Mouse (Mus musculus) kidney, embryonic 16.5 days (tissue): ENCODE results near the gene Scarb2. TPM values are rescaled to one million over a fixed set of nuclear protein-coding genes. Genes with fewer than 3 reads are reported as not detected.

Experiments used
- ATAC-seq: fragments of 200-750 bp; cut with Nextera tagmentation; 2 replicates; pipeline ENCODE4 v1.8.0; 2017; ENCODE audit warnings: moderate TSS enrichment; ENCODE audit not compliant: low FRiP score, low TSS enrichment
- H3K27ac ChIP-seq: fragments of 300-500 bp; sonication (generic); 2 replicates; pipeline ENCODE4 v1.5.1; 2014; ENCODE audit warnings: low read length
- H3K27me3 ChIP-seq: fragments of 300-500 bp; sonication (generic); 2 replicates; pipeline ENCODE4 v1.6.1; 2014; ENCODE audit warnings: low read length, control low read depth, mixed read lengths; ENCODE audit not compliant: insufficient read depth
- H3K36me3 ChIP-seq: fragments of 300-500 bp; sonication (generic); 2 replicates; pipeline ENCODE4 v1.6.1; 2014; ENCODE audit warnings: low read length, control low read depth, mixed read lengths; ENCODE audit not compliant: insufficient read depth
- H3K4me1 ChIP-seq: fragments of 300-500 bp; sonication (generic); 2 replicates; pipeline ENCODE4 v1.6.1; 2014; ENCODE audit warnings: low read length, control low read depth, mixed read lengths; ENCODE audit not compliant: insufficient read depth
- H3K4me2 ChIP-seq: fragments of 300-500 bp; sonication (generic); replicated peaks from 2 replicates; pipeline ENCODE4 v1.6.1; 2014; ENCODE audit warnings: low read depth, low read length
- H3K4me3 ChIP-seq: fragments of 300-500 bp; sonication (generic); 2 replicates; pipeline ENCODE4 v1.5.1; 2014; ENCODE audit warnings: mild to moderate bottlenecking, low read length
- H3K9ac ChIP-seq: fragments of 300-500 bp; sonication (generic); replicated peaks from 2 replicates; pipeline ENCODE4 v1.6.1; 2014; ENCODE audit warnings: low read length
- H3K9me3 ChIP-seq: fragments of 300-500 bp; sonication (generic); 2 replicates; pipeline ENCODE4 v1.6.1; 2016; ENCODE audit warnings: low read length, control low read depth
- WGBS: fragments of 180-500 bp; shearing (Covaris S2); extraction: QIAGEN DNeasy Blood & Tissue Kit; methylation state at CpG from one replicate; pipeline ENCODE4 v1.1.7; 2014; 5-methylcytosine and 5-hydroxymethylcytosine counted together
- polyA plus RNA-seq: library from polyadenylated mRNA; unstranded; fragments of >200 nt; fragmentation: Nextera tagmentation; extraction: Ambion mirVana; gene quantifications from 2 replicates; pipeline ENCODE4 v1.2.1, GENCODE M21; 2015

The Scarb2 gene
- polyA plus RNA-seq, 1 experiment from 2014 or later = 9.5 TPM

GRCm38 (mm10) chr5:92430723-92431122, 75.9 kb downstream of the Scarb2 start:
- Histone ChIP-seq H3K4me3 (no peak overlapping the region), H3K4me1 (peaks cover 10% of the 10 kb centered on the region), H3K27ac (no peak overlapping the region), H3K9me3 (no peaks in the 10 kb centered on the region), H3K4me2 (no peak overlapping the region), H3K27me3 (no peaks in the 10 kb centered on the region), H3K36me3 (peaks cover 25% of the 10 kb centered on the region), H3K9ac (no peak overlapping the region)
- WGBS = 92% methylated on average over 5 of the region's 5 CpGs
- no peak for ATAC-seq

GRCm38 (mm10) chr5:92424126-92424525, 82.5 kb downstream of the Scarb2 start:
- H3K4me2 ChIP-seq = no peak overlapping the region
- peaks cover 75% of the 10 kb centered on the region for H3K36me3 ChIP-seq
- H3K9ac ChIP-seq = no peak overlapping the region
- no peak overlapping the region for H3K27ac ChIP-seq
- H3K9me3 ChIP-seq = no peaks in the 10 kb centered on the region
- 94% methylated on average over 11 of the region's 11 CpGs for WGBS
- no peak for ATAC-seq
- no peak overlapping the region for H3K4me3 ChIP-seq
- no peaks in the 10 kb centered on the region for H3K27me3 ChIP-seq
- H3K4me1 ChIP-seq = no peaks in the 10 kb centered on the region

DNA sequence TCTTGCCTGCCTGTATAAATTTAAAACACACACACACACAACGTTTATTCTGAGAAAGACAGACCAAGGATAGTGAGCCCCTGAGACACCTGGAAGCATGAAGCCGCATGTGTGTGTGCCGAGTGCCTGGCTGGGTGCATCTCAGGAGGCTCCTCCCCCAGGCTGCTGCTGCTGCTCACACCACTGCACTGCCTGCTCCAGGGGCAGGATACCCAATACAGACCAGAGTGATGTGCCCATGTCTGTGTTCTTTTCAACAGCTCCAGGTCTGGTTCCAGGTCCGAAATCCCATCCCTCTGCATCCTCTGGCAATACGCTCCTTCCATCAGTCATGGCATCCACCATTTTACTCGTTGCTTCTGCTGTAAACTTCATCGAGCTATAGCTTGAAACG, 92.7 kb downstream of the Scarb2 start:
- no peak for ATAC-seq

GRCm38 (mm10) chr5:92413271-92413981, 93.2 kb downstream of the Scarb2 start:
- no peak overlapping the region for H3K4me3 ChIP-seq
- H3K27me3 ChIP-seq = no peaks in the 10 kb centered on the region
- H3K4me1 ChIP-seq = no peaks in the 10 kb centered on the region
- H3K4me2 ChIP-seq = no peak overlapping the region
- H3K9me3 ChIP-seq = no peaks in the 10 kb centered on the region
- peaks cover 35% of the 10 kb centered on the region for H3K36me3 ChIP-seq
- no peak overlapping the region for H3K9ac ChIP-seq
- H3K27ac ChIP-seq = no peak overlapping the region
- no peak for ATAC-seq
- WGBS = 78% methylated on average over 11 of the region's 11 CpGs

More for the DNA sequence above, 92.7 kb downstream of the Scarb2 start:
- no peak overlapping the region for H3K4me3 ChIP-seq
- no peak overlapping the region for H3K27ac ChIP-seq
- peaks cover 38% of the 10 kb centered on the region for H3K36me3 ChIP-seq
- no peaks in the 10 kb centered on the region for H3K4me1 ChIP-seq
- no peaks in the 10 kb centered on the region for H3K9me3 ChIP-seq
- WGBS = 83% methylated on average over 8 of the region's 8 CpGs
- H3K9ac ChIP-seq = no peak overlapping the region
- H3K4me2 ChIP-seq = no peak overlapping the region
- no peaks in the 10 kb centered on the region for H3K27me3 ChIP-seq

GRCm38 (mm10) chr5:92411461-92412140, 95.0 kb downstream of the Scarb2 start:
- Histone ChIP-seq H3K27ac (no peak overlapping the region), H3K4me1 (no peaks in the 10 kb centered on the region), H3K4me3 (no peak overlapping the region), H3K36me3 (peaks cover 19% of the 10 kb centered on the region), H3K4me2 (no peak overlapping the region), H3K9ac (no peak overlapping the region), H3K9me3 (no peaks in the 10 kb centered on the region), H3K27me3 (no peaks in the 10 kb centered on the region)
- peak; percentile 35; the same call in 1 of the 2 replicates for ATAC-seq
- WGBS = 56% methylated on average over 7 of the region's 7 CpGs

DNA sequence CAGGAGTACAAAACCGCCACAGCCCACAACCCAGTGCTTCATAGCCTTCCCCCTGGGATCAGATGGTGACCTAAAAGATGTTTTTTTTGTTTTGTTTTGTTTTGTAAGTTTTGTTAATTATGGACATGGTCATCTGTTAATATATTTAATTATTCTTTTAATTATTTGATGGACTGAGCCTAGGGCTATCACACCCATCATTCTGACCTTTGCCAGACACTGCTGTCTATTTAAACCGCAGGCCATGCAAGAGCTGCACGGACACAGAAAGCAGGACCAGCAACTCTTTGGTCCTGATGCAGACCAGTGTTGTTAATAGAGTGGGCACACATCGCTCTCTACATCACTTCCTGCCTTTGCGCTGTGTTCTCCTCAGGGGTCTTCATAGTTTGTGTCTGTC, 96.1 kb downstream of the Scarb2 start:
- ATAC-seq = no peak

GRCm38 (mm10) chr5:92409361-92410155, 97.1 kb downstream of the Scarb2 start:
- no peak overlapping the region for H3K4me3 ChIP-seq
- H3K4me2 ChIP-seq = no peak overlapping the region
- no peak for ATAC-seq
- no peak overlapping the region for H3K27ac ChIP-seq
- no peaks in the 10 kb centered on the region for H3K4me1 ChIP-seq
- H3K9ac ChIP-seq = no peak overlapping the region
- H3K27me3 ChIP-seq = no peaks in the 10 kb centered on the region
- WGBS = 71% methylated on average over 9 of the region's 9 CpGs
- no peaks in the 10 kb centered on the region for H3K9me3 ChIP-seq
- H3K36me3 ChIP-seq = peaks cover 6% of the 10 kb centered on the region; the same call in 1 of the 2 replicates

More for the DNA sequence above, 96.1 kb downstream of the Scarb2 start:
- Histone ChIP-seq H3K27ac (no peak overlapping the region), H3K4me1 (no peaks in the 10 kb centered on the region), H3K9me3 (no peaks in the 10 kb centered on the region), H3K36me3 (peaks cover 14% of the 10 kb centered on the region; the same call in 1 of the 2 replicates), H3K9ac (no peak overlapping the region), H3K27me3 (no peaks in the 10 kb centered on the region), H3K4me3 (no peak overlapping the region), H3K4me2 (no peak overlapping the region)
- 92% methylated on average over 5 of the region's 5 CpGs for WGBS

DNA sequence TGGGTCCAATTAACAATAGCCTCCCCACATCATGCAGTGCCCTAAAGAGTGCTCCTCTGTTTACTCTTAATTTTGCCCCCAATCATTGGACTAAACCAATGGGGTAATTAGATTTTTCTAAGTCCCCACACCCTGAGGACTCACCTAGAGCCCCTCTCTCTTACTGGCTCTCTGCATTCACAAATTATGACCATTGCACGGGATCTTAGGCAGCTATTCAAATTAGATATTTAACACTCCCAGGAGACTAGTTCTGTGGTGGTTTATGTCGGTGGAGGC, 102.3 kb downstream of the Scarb2 start:
- Histone ChIP-seq H3K4me2 (no peak overlapping the region), H3K36me3 (no peaks in the 10 kb centered on the region)
- 20% methylated on average over 2 of the region's 2 CpGs for WGBS

DNA sequence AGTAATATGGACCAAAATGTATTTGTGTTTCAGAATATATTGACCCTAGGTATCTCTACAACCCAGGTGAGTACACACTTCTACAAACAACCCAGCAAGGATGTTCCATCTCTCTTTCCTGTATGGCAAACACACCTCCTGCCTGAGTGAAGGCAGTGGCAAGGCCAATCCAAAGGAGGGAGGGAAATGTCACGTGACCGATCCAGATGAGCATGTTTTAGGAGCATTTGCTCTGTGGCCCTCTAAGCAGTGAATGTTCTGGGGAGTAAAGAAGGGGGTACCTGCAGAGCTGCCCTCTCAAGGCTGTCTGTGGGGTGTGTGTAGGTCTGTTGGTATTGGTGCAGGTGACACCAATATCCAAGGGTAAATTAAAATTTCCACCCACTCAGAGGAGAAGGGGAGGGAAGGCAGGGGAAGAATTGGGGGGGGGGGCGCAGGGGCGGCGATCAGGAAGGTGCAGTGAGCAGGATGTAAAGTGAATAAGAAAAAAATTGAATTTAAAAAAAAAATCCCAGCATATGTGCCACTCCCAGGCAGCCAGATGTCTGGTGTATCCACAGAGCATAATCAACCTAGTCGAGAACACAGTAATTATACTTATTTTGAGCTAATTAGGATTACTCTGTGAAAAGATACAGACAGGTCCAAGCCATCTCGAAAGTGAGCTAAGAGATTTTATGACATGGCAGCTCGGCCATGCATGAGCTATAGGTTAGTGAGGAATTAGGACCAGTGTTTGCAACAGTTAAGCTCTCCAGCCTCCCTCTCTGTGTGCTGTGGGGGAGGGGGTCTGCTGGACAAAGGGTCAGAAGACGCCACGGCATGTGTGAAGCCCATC, 102.9 kb downstream of the Scarb2 start:
- ATAC-seq = no peak
- Histone ChIP-seq H3K27ac (no peak overlapping the region), H3K4me3 (no peak overlapping the region), H3K9me3 (no peaks in the 10 kb centered on the region), H3K27me3 (no peaks in the 10 kb centered on the region), H3K36me3 (no peaks in the 10 kb centered on the region), H3K9ac (no peak overlapping the region), H3K4me2 (no peak overlapping the region), H3K4me1 (no peaks in the 10 kb centered on the region)
- WGBS = 44% methylated on average over 10 of the region's 10 CpGs

More for the DNA sequence above, 102.3 kb downstream of the Scarb2 start:
- ATAC-seq = no peak
- H3K4me3 ChIP-seq = no peak overlapping the region
- H3K27me3 ChIP-seq = no peaks in the 10 kb centered on the region
- H3K27ac ChIP-seq = no peak overlapping the region
- no peaks in the 10 kb centered on the region for H3K4me1 ChIP-seq
- no peaks in the 10 kb centered on the region for H3K9me3 ChIP-seq
- H3K9ac ChIP-seq = no peak overlapping the region
